Mouse (Mus musculus) limb, embryonic 13.5 days (tissue): ENCODE measurements around the gene Crkl. TPM values are rescaled to one million over a fixed set of nuclear protein-coding genes. Genes with fewer than 3 reads are reported as not detected.

Source experiments
- ATAC-seq: fragments of 200-750 bp; cut with Nextera tagmentation; 2 replicates; pipeline ENCODE4 v1.8.0; 2017; ENCODE audit warnings: low read depth, moderate number of reproducible peaks, moderate TSS enrichment; ENCODE audit not compliant: low FRiP score
- H3K27ac ChIP-seq: fragments of 300-500 bp; sonication (generic); 2 replicates; pipeline ENCODE4 v1.5.1; 2015; ENCODE audit warnings: inconsistent platforms, mild to moderate bottlenecking, moderate library complexity
- H3K27me3 ChIP-seq: fragments of 300-500 bp; sonication (generic); 2 replicates; pipeline ENCODE4 v1.6.1; 2015; ENCODE audit warnings: mild to moderate bottlenecking, inconsistent platforms
- H3K36me3 ChIP-seq: fragments of 300-500 bp; sonication (generic); 2 replicates; pipeline ENCODE4 v1.6.1; 2015; ENCODE audit warnings: inconsistent platforms, mild to moderate bottlenecking, moderate library complexity
- H3K4me1 ChIP-seq: fragments of 300-500 bp; sonication (generic); 2 replicates; pipeline ENCODE4 v1.6.1; 2015; ENCODE audit warnings: inconsistent platforms
- H3K4me2 ChIP-seq: fragments of 300-500 bp; sonication (generic); replicated peaks from 2 replicates; pipeline ENCODE4 v1.6.1; 2015; ENCODE audit warnings: inconsistent platforms, mild to moderate bottlenecking, moderate library complexity
- H3K4me3 ChIP-seq: fragments of 300-500 bp; sonication (generic); 2 replicates; pipeline ENCODE4 v1.5.1; 2015; ENCODE audit warnings: moderate library complexity, mild to moderate bottlenecking, inconsistent platforms
- H3K9ac ChIP-seq: fragments of 300-500 bp; sonication (generic); 2 replicates; pipeline ENCODE4 v1.6.1; 2015; ENCODE audit warnings: mild to moderate bottlenecking, inconsistent platforms
- H3K9me3 ChIP-seq: fragments of 300-500 bp; sonication (generic); 2 replicates; pipeline ENCODE4 v1.6.1; 2016; ENCODE audit warnings: inconsistent platforms
- WGBS: fragments of 180-500 bp; shearing (Covaris S2); methylation state at CpG from one replicate; pipeline ENCODE4 v1.1.7; 2015; 5-methylcytosine and 5-hydroxymethylcytosine counted together
- polyA plus RNA-seq: library from polyadenylated mRNA; unstranded; fragments of >200 nt; fragmentation: Nextera tagmentation; extraction: Ambion mirVana; gene quantifications from 2 replicates; pipeline ENCODE4 v1.2.1, GENCODE M21; 2015

Gene Crkl
- polyA plus RNA-seq: 81.6 and 88.6 TPM in 2 replicates

DNA sequence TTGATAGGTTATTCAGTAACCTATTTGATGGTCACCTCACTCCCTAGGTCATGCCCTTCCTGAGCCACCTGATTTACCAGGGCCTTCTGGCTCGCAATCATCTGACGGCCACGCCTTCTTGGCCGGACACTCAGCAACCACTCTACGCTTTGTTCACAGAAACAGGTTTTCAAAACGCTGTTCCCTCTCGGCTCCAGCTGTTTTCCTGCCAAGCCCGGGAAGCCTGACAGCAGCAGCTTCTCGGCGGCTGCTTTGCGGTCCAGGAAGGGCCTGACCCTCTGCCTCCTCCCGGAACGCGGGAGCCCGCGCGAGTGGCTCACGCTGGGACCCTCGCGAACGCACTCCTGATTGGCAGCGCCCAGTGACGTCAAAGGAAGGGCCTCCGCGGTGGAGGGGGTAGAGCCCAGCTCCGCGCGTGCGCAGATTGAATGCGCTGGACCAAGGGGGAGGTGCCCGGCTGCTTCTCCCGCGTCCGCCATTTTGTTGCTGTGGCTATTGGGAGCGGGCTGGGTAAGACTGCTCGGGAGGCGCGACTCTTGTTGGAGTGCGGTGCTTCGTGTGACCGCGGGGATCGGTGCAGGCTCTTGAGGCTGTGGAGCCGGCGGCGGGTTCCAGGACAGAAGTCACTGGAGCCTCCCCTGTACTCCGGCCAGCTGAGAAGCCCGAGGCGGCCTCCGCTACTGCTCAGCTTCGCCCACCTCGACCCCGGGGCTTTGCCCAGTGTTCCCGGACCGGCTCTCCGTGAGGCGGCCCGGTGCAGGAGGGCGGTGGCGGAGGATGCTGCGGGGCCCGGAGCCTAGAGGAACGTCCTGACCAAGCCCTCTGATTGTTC is at the start of gene Crkl:
Crkl (plus strand) TSS at position 447 of the 832 bp plus-strand sequence.
- Histone ChIP-seq H3K9ac (peak within 1 kb of the TSS; percentile 97), H3K27me3 (no peaks in the 10 kb centered on the region), H3K27ac (peak within 1 kb of the TSS; percentile 97), H3K4me2 (peak within 1 kb of the TSS; percentile 94), H3K4me1 (peaks cover 26% of the 10 kb centered on the region), H3K36me3 (peaks cover 18% of the 10 kb centered on the region), H3K9me3 (no peaks in the 10 kb centered on the region), H3K4me3 (peak within 1 kb of the TSS; percentile 98)
- under 1% methylated on average over 63 of the region's 63 CpGs for WGBS
- peak; percentile 97 for ATAC-seq

DNA sequence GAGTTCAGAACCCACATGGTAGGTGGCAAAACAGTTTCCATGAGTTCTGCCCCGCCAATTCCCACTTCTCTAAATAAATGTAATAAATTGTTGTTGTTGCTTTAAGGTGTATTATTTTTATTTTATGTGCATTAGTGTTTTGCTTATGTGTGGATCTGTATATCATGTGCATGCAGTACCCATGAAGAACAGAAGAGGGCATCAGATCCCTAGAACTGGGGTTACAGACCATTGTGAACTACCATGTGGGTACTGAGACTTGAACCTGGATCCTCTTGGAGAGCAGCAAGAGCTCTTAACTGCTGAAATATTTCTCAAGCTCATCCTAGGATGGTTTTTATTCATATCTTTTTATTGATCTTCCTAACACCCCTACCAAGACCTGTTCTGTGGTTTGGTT is 48.9 kb upstream of the Crkl start:
- Histone ChIP-seq H3K36me3 (peaks cover 8% of the 10 kb centered on the region; the same call in 1 of the 2 replicates), H3K9me3 (no peaks in the 10 kb centered on the region), H3K9ac (no peak overlapping the region), H3K27me3 (no peaks in the 10 kb centered on the region), H3K27ac (no peak overlapping the region), H3K4me3 (no peak overlapping the region), H3K4me2 (no peak overlapping the region), H3K4me1 (peaks cover 33% of the 10 kb centered on the region)
- ATAC-seq: no peak
- WGBS: 70% methylated on average over 1 of the region's 1 CpGs

DNA sequence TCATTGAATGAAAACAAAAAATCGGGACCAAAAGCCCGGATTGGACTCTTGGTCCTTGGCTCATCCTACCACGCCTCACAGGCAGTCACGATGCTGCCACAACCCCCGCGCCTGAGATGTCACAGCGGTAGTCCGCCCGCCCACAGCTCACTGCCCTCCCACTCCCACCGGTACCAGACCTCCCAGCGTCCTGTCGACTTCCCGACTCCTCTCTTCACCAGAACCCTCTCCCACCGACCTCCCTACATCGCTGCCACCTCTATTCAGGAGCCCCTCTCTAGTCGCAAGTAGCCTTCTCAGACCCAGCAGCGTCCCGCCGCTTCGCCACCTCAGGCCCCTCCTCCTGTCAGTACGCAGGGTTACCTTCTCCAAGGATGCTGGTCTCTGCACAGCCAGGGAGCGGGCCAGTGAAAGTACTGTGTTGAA is 46.5 kb upstream of the Crkl start:
- ATAC-seq: peak; percentile 88
- Histone ChIP-seq H3K4me3 (peak overlapping the region; percentile 82), H3K36me3 (peaks cover 12% of the 10 kb centered on the region), H3K9me3 (no peaks in the 10 kb centered on the region), H3K9ac (peak overlapping the region; percentile 82), H3K4me2 (peak overlapping the region; percentile 80), H3K27me3 (no peaks in the 10 kb centered on the region), H3K4me1 (peaks cover 31% of the 10 kb centered on the region), H3K27ac (peak overlapping the region; percentile 70; the same call in 1 of the 2 replicates)
- WGBS: under 1% methylated on average over 22 of the region's 22 CpGs

DNA sequence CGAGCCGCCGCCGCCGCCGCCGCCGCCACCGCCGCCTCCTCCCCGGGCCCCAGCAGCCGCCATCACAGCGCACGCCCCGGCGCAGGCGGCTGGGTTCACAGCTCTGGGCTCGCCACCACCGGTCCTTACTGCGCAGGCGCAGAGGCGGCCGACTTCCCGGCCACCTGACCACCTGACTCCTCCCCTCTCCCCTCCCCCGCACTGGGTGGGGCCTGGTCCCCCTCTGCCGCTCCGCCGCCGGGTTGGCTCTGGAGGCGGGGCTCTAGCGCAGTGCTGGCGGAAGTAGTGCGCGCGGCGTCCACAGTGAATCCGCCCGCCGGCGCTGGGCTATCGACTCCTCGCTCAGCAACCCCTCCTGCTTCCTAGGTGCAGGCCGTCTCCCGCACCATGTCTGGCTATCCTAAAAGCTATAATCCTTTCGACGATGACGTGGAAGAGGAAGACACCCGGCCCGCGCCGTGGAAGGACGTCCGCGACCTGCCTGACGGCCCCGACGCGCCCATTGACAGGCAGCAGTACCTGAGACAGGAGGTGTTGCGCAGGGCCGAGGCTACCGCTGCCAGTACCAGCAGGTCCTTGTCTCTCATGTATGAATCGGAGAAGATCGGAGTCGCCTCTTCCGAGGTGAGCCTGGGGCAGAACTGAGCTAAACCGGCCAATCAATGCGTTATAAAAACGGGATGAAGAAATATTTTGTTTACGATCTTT is 45.9 kb upstream of the Crkl start, which contains the start of the genes Snap29 and Pi4ka:
Snap29 (plus strand) TSS at position 251 of the 708 bp plus-strand sequence.
Pi4ka (minus strand) TSS at position 579 of the 708 bp plus-strand sequence.
- WGBS: under 1% methylated on average over 59 of the region's 69 CpGs
- peak; percentile 98 for ATAC-seq
- peak within 1 kb of the TSS; percentile 70; the same call in 1 of the 2 replicates for H3K27ac ChIP-seq

DNA sequence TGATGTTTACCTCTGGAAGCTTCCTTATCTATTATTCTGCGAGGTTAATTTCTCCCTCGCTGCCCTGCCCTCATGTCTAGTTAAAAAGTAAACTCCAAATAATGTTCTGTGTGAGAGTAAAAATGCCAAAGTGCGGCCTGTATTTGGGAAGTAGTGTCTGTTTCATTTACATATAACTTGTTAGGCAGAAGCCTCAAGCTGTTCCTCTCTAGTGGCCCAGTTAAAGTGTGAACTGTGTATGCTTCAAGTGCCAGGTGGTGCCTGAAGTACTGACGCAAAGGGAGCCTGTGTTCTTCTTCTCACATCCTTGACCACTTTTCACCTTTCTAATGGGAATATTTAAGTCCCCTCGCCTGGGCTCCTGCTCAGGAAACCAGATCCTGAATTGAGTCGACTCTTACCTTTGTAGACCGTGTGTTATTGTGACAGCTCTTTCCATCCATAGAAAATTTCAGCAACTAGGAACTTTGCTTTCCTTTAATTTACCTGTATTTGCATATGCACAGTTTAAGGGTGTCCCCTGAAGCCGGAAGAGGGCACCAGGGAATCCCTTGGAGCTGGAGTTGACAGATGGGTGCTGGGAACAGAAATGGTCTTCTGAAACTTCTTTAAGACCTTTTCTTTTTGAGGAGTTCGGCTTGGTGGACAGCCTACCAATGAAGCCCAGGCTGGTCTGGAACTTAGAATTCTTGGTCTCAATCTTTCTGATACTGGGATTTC is 45.1 kb upstream of the Crkl start:
- H3K27me3 ChIP-seq: no peaks in the 10 kb centered on the region
- no peaks in the 10 kb centered on the region for H3K9me3 ChIP-seq
- ATAC-seq: no peak
- peak overlapping the region; percentile 82 for H3K9ac ChIP-seq
- peak overlapping the region; percentile 80 for H3K4me2 ChIP-seq
- H3K27ac ChIP-seq: no peak overlapping the region
- WGBS: 34% methylated on average over 9 of the region's 9 CpGs
- peaks cover 12% of the 10 kb centered on the region for H3K36me3 ChIP-seq
- peaks cover 20% of the 10 kb centered on the region for H3K4me1 ChIP-seq
- peak overlapping the region; percentile 82 for H3K4me3 ChIP-seq

More for the DNA sequence above, 45.9 kb upstream of the Crkl start, which contains the start of the genes Snap29 and Pi4ka:
- Histone ChIP-seq H3K4me2 (peak within 1 kb of the TSS; percentile 80), H3K36me3 (peaks cover 12% of the 10 kb centered on the region), H3K4me3 (peak within 1 kb of the TSS; percentile 82), H3K9me3 (no peaks in the 10 kb centered on the region), H3K27me3 (no peaks in the 10 kb centered on the region), H3K9ac (peak within 1 kb of the TSS; percentile 82), H3K4me1 (peaks cover 27% of the 10 kb centered on the region)

DNA sequence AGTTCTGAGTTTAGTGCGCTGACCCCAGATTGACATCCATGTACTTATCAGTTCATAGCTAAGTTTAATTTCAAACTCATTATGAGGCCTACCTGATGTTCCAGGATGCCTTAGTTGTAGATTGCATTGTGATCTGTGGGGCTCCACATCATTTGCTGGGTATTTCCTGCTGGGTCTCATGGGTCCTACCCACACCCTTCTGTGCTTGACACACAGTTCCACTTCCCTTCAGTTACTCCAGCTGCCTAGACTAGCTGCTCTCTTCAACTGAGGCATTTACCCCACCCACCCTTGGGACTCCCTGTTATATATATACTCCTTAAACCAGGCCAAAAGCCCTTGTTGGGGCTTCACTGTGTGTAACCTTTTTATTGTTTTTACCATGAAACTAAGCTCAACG is 42.7 kb upstream of the Crkl start:
- 82% methylated on average over 2 of the region's 2 CpGs for WGBS

DNA sequence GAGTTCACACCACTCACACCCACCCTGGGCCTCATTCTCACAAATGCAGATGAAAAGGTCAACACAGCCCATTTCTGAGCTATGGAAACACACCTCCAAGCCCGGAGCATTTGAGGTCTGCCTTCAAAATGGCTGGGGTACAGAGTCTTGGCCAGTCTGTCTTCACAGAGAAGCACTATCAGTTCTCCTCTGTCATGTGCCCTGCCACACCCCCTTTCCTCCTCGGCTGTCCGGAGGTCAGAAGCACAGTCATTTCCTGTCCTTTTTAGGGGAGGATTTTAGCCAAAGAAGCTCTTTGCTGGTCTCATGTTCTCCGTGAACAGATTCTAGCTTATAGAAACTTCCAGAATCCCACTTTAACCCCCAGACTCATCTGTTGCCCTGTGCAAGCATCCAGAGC is 41.6 kb upstream of the Crkl start:
- no peak overlapping the region for H3K4me2 ChIP-seq
- H3K27me3 ChIP-seq: no peaks in the 10 kb centered on the region
- peaks cover 9% of the 10 kb centered on the region for H3K4me1 ChIP-seq
- no peak overlapping the region for H3K27ac ChIP-seq
- peaks cover 4% of the 10 kb centered on the region; the same call in 1 of the 2 replicates for H3K36me3 ChIP-seq
- WGBS: 58% methylated on average over 4 of the region's 4 CpGs
- no peak overlapping the region for H3K4me3 ChIP-seq
- ATAC-seq: no peak
- H3K9me3 ChIP-seq: no peaks in the 10 kb centered on the region
- H3K9ac ChIP-seq: no peak overlapping the region

More for the DNA sequence above, 42.7 kb upstream of the Crkl start:
- peaks cover 20% of the 10 kb centered on the region for H3K4me1 ChIP-seq
- H3K9me3 ChIP-seq: no peaks in the 10 kb centered on the region
- no peak overlapping the region; the same call in 1 of the 2 replicates for H3K9ac ChIP-seq
- H3K27ac ChIP-seq: no peak overlapping the region
- no peaks in the 10 kb centered on the region for H3K27me3 ChIP-seq
- H3K4me3 ChIP-seq: no peak overlapping the region
- peaks cover 4% of the 10 kb centered on the region; the same call in 1 of the 2 replicates for H3K36me3 ChIP-seq
- no peak overlapping the region for H3K4me2 ChIP-seq
- ATAC-seq: no peak

DNA sequence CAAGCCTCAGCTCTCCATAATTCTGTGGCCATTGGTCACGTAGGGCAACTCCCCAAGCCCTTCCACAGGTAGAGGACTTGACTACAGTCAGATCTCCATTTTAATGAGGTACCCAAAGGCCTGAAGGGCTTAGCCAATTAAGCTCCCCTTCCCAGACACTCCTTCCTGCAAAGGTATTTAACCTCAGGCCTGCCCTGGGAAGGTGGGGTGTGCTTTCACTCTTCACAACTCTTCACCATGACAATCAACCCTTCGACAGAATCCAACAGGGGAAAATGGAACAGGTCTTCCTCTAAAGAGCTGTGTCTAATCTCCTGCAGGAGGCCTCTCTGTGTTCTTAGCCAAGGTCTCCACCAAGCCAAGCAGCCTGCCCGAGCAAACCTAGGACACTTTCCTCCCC is 28.8 kb upstream of the Crkl start:
- WGBS: 79% methylated on average over 3 of the region's 3 CpGs
- no peaks in the 10 kb centered on the region for H3K9me3 ChIP-seq

DNA sequence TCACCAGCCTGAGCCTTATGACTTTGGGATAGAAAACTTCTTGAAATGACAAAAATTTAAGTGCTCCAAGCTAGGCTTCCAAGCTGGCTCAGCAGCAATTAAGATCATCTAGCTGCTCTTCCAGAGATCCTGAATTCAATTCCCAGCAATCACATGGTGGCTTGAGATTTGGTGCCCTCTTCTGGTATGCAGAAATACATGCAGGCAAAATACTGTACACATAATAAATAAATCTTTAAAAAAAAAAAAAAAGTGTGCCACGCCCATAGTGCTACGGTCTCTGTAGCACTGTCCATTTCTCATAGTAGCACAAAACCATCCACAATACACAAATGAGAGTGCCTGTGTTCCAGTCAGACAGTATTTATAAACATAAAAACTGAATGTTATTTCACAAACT is 19.2 kb upstream of the Crkl start:
- no peaks in the 10 kb centered on the region for H3K9me3 ChIP-seq
- H3K27ac ChIP-seq: no peak overlapping the region
- 70% methylated on average over 2 of the region's 2 CpGs for WGBS
- ATAC-seq: no peak
- no peaks in the 10 kb centered on the region for H3K4me1 ChIP-seq
- H3K27me3 ChIP-seq: no peaks in the 10 kb centered on the region
- no peak overlapping the region for H3K4me3 ChIP-seq
- H3K4me2 ChIP-seq: no peak overlapping the region
- H3K9ac ChIP-seq: no peak overlapping the region
- peaks cover 24% of the 10 kb centered on the region for H3K36me3 ChIP-seq

More for the DNA sequence above, 28.8 kb upstream of the Crkl start:
- H3K36me3 ChIP-seq: peaks cover 68% of the 10 kb centered on the region
- no peak overlapping the region for H3K27ac ChIP-seq
- no peaks in the 10 kb centered on the region for H3K4me1 ChIP-seq
- H3K27me3 ChIP-seq: no peaks in the 10 kb centered on the region
- H3K4me2 ChIP-seq: no peak overlapping the region
- H3K4me3 ChIP-seq: no peak overlapping the region
- no peak overlapping the region for H3K9ac ChIP-seq
- ATAC-seq: no peak

DNA sequence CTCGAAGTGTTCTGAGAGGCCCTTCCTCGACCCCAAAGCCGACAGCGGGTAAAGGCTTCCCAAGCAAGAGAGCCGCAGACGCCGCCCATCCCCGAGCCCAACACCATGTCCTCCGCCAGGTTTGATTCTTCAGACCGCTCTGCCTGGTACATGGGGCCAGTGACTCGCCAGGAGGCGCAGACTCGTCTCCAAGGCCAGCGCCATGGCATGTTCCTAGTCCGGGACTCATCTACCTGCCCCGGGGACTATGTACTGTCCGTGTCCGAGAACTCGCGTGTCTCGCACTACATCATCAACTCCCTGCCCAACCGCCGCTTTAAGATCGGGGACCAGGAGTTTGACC is 557 bp downstream of the Crkl start:
- 2% methylated on average over 24 of the region's 24 CpGs for WGBS
- peaks cover 26% of the 10 kb centered on the region for H3K4me1 ChIP-seq
- peak; percentile 51; the same call in 1 of the 2 replicates for ATAC-seq

DNA sequence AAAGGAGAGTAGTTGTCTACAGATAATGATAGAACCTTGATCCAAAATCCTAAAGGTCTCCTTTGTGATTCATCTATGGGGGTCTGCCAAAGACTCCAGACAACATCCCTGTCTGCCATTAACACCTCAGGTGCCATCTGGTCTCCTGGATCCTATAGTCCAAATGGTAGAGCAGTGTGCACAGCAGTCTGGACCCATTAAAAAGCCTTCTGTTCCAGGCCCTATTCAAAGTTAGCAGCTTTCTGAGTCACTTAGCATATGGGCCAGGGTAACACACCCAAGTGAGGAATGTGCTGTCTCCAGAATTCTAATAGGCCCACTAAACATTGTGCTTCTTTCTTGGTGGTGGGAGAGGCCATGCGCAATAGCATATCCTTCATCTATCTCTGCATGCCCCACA is 5.1 kb downstream of the Crkl start:
- no peak for ATAC-seq
- H3K4me2 ChIP-seq: no peak overlapping the region
- no peaks in the 10 kb centered on the region for H3K9me3 ChIP-seq
- H3K9ac ChIP-seq: no peak overlapping the region
- peaks cover 23% of the 10 kb centered on the region for H3K4me1 ChIP-seq
- no peaks in the 10 kb centered on the region for H3K27me3 ChIP-seq
- no peak overlapping the region for H3K27ac ChIP-seq
- peaks cover 63% of the 10 kb centered on the region for H3K36me3 ChIP-seq
- 97% methylated on average over 1 of the region's 1 CpGs for WGBS
- no peak overlapping the region for H3K4me3 ChIP-seq

More for the DNA sequence above, 557 bp downstream of the Crkl start:
- H3K9ac ChIP-seq: peak overlapping the region; percentile 97
- peaks cover 24% of the 10 kb centered on the region for H3K36me3 ChIP-seq
- peak overlapping the region; percentile 98 for H3K4me3 ChIP-seq
- H3K9me3 ChIP-seq: no peaks in the 10 kb centered on the region
- peak overlapping the region; percentile 94 for H3K4me2 ChIP-seq
- peak overlapping the region; percentile 97 for H3K27ac ChIP-seq
- H3K27me3 ChIP-seq: no peaks in the 10 kb centered on the region
